Mouse (Mus musculus): ENCODE measurements around the gene Gm47791. TPM values are rescaled to one million over a fixed set of nuclear protein-coding genes. Genes with fewer than 3 reads are reported as not detected.

The Gm47791 gene
- polyA plus RNA-seq, 1 experiment from 2014 or later, result not detected

GRCm38 (mm10) chr1:82801105-82801783 lies 30.2 kb upstream of the Gm47791 start:
- H3K9me3 ChIP-seq, result no peaks in the 10 kb centered on the region
- 76% methylated on average over 12 of the region's 12 CpGs for WGBS
- H3K4me2 ChIP-seq, result no peak overlapping the region
- H3K27ac ChIP-seq, result no peak overlapping the region
- H3K9ac ChIP-seq, result no peak overlapping the region
- no peaks in the 10 kb centered on the region for H3K4me1 ChIP-seq
- no peak overlapping the region for H3K4me3 ChIP-seq
- no peak for ATAC-seq (ENCODE audit: insufficient number of reproducible peaks, insufficient read depth, low FRiP score, low TSS enrichment, low read depth)
- no peaks in the 10 kb centered on the region for H3K36me3 ChIP-seq
- H3K27me3 ChIP-seq, result no peaks in the 10 kb centered on the region

- H3K4me1 ChIP-seq, result no peaks in the 10 kb centered on the region
- H3K9me3 ChIP-seq, result no peaks in the 10 kb centered on the region
- no peak overlapping the region for H3K9ac ChIP-seq
- no peak overlapping the region for H3K27ac ChIP-seq
- 70% methylated on average over 4 of the region's 4 CpGs for WGBS
- no peak for ATAC-seq (ENCODE audit: insufficient number of reproducible peaks, insufficient read depth, low FRiP score, low TSS enrichment, low read depth)
- no peak overlapping the region for H3K4me3 ChIP-seq
- H3K27me3 ChIP-seq, result no peaks in the 10 kb centered on the region
- H3K4me2 ChIP-seq, result no peak overlapping the region
- H3K36me3 ChIP-seq, result no peaks in the 10 kb centered on the region
Observed at GRCm38 (mm10) chr1:82798922-82799321, 27.9 kb upstream of the Gm47791 start.

GRCm38 (mm10) chr1:82798304-82798703 lies 27.3 kb upstream of the Gm47791 start:
- Histone ChIP-seq H3K9me3 (no peaks in the 10 kb centered on the region), H3K27ac (no peak overlapping the region), H3K4me1 (no peaks in the 10 kb centered on the region), H3K9ac (no peak overlapping the region), H3K4me3 (no peak overlapping the region), H3K27me3 (no peaks in the 10 kb centered on the region), H3K36me3 (no peaks in the 10 kb centered on the region), H3K4me2 (no peak overlapping the region)
- WGBS, result 76% methylated on average over 5 of the region's 5 CpGs
- no peak for ATAC-seq (ENCODE audit: insufficient number of reproducible peaks, insufficient read depth, low FRiP score, low TSS enrichment, low read depth)

GRCm38 (mm10) chr1:82797088-82797487 lies 26.0 kb upstream of the Gm47791 start:
- Histone ChIP-seq H3K4me1 (no peaks in the 10 kb centered on the region), H3K27ac (no peak overlapping the region), H3K27me3 (no peaks in the 10 kb centered on the region), H3K4me3 (no peak overlapping the region), H3K9ac (no peak overlapping the region), H3K9me3 (no peaks in the 10 kb centered on the region), H3K4me2 (no peak overlapping the region), H3K36me3 (no peaks in the 10 kb centered on the region)
- 85% methylated on average over 4 of the region's 4 CpGs for WGBS
- no peak for ATAC-seq (ENCODE audit: insufficient number of reproducible peaks, insufficient read depth, low FRiP score, low TSS enrichment, low read depth)

- Histone ChIP-seq H3K9me3 (no peaks in the 10 kb centered on the region), H3K4me2 (no peak overlapping the region), H3K36me3 (no peaks in the 10 kb centered on the region), H3K4me3 (no peak overlapping the region), H3K4me1 (peaks cover 2% of the 10 kb centered on the region; the same call in 1 of the 2 replicates), H3K27me3 (no peaks in the 10 kb centered on the region), H3K27ac (no peak overlapping the region), H3K9ac (no peak overlapping the region)
- ATAC-seq (ENCODE audit: insufficient number of reproducible peaks, insufficient read depth, low FRiP score, low TSS enrichment, low read depth), result no peak
- WGBS, result 72% methylated on average over 18 of the region's 18 CpGs
Observed at GRCm38 (mm10) chr1:82795702-82796443, 24.8 kb upstream of the Gm47791 start.

GRCm38 (mm10) chr1:82795211-82795610 lies 24.2 kb upstream of the Gm47791 start:
- Histone ChIP-seq H3K4me2 (no peak overlapping the region), H3K27me3 (no peaks in the 10 kb centered on the region), H3K4me3 (no peak overlapping the region), H3K36me3 (no peaks in the 10 kb centered on the region), H3K9me3 (no peaks in the 10 kb centered on the region), H3K9ac (no peak overlapping the region), H3K27ac (no peak overlapping the region), H3K4me1 (peaks cover 5% of the 10 kb centered on the region; the same call in 1 of the 2 replicates)
- 65% methylated on average over 2 of the region's 2 CpGs for WGBS
- ATAC-seq (ENCODE audit: insufficient number of reproducible peaks, insufficient read depth, low FRiP score, low TSS enrichment, low read depth), result no peak

GRCm38 (mm10) chr1:82793986-82794385 lies 22.9 kb upstream of the Gm47791 start:
- WGBS, result 49% methylated on average over 4 of the region's 4 CpGs

GRCm38 (mm10) chr1:82793110-82793509 lies 22.1 kb upstream of the Gm47791 start:
- ATAC-seq (ENCODE audit: insufficient number of reproducible peaks, insufficient read depth, low FRiP score, low TSS enrichment, low read depth), result no peak
- Histone ChIP-seq H3K9me3 (no peaks in the 10 kb centered on the region), H3K36me3 (no peaks in the 10 kb centered on the region), H3K27me3 (no peaks in the 10 kb centered on the region), H3K9ac (no peak overlapping the region), H3K4me1 (peaks cover 6% of the 10 kb centered on the region), H3K27ac (no peak overlapping the region), H3K4me3 (no peak overlapping the region), H3K4me2 (no peak overlapping the region)
- 85% methylated on average over 3 of the region's 3 CpGs for WGBS

More at GRCm38 (mm10) chr1:82793986-82794385, 22.9 kb upstream of the Gm47791 start:
- Histone ChIP-seq H3K27me3 (no peaks in the 10 kb centered on the region), H3K4me1 (peaks cover 5% of the 10 kb centered on the region; the same call in 1 of the 2 replicates), H3K9ac (no peak overlapping the region), H3K4me3 (no peak overlapping the region), H3K36me3 (no peaks in the 10 kb centered on the region), H3K27ac (no peak overlapping the region), H3K4me2 (no peak overlapping the region), H3K9me3 (no peaks in the 10 kb centered on the region)
- no peak for ATAC-seq (ENCODE audit: insufficient number of reproducible peaks, insufficient read depth, low FRiP score, low TSS enrichment, low read depth)

- H3K9me3 ChIP-seq, result no peaks in the 10 kb centered on the region
- peaks cover 13% of the 10 kb centered on the region for H3K4me1 ChIP-seq
- no peak overlapping the region for H3K4me3 ChIP-seq
- WGBS, result 92% methylated on average over 6 of the region's 6 CpGs
- no peak overlapping the region for H3K4me2 ChIP-seq
- ATAC-seq (ENCODE audit: insufficient number of reproducible peaks, insufficient read depth, low FRiP score, low TSS enrichment, low read depth), result no peak
- H3K27ac ChIP-seq, result no peak overlapping the region
- no peaks in the 10 kb centered on the region for H3K27me3 ChIP-seq
- H3K36me3 ChIP-seq, result no peaks in the 10 kb centered on the region
- H3K9ac ChIP-seq, result no peak overlapping the region
Observed at GRCm38 (mm10) chr1:82792238-82792637, 21.2 kb upstream of the Gm47791 start.

- Histone ChIP-seq H3K36me3 (no peaks in the 10 kb centered on the region), H3K27ac (no peak overlapping the region), H3K4me3 (no peak overlapping the region), H3K4me1 (peaks cover 13% of the 10 kb centered on the region), H3K9me3 (no peaks in the 10 kb centered on the region), H3K9ac (no peak overlapping the region), H3K4me2 (no peak overlapping the region), H3K27me3 (no peaks in the 10 kb centered on the region)
- ATAC-seq (ENCODE audit: insufficient number of reproducible peaks, insufficient read depth, low FRiP score, low TSS enrichment, low read depth), result no peak
- 60% methylated on average over 11 of the region's 11 CpGs for WGBS
Observed at GRCm38 (mm10) chr1:82791105-82791504, 20.1 kb upstream of the Gm47791 start.

- Histone ChIP-seq H3K9me3 (no peaks in the 10 kb centered on the region), H3K27ac (no peak overlapping the region), H3K4me3 (no peak overlapping the region), H3K4me2 (no peak overlapping the region), H3K9ac (no peak overlapping the region), H3K27me3 (no peaks in the 10 kb centered on the region), H3K4me1 (peaks cover 18% of the 10 kb centered on the region), H3K36me3 (no peaks in the 10 kb centered on the region)
- ATAC-seq (ENCODE audit: insufficient number of reproducible peaks, insufficient read depth, low FRiP score, low TSS enrichment, low read depth), result no peak
- WGBS, result 24% methylated on average over 7 of the region's 7 CpGs
Observed at GRCm38 (mm10) chr1:82788070-82788469, 17.0 kb upstream of the Gm47791 start.

GRCm38 (mm10) chr1:82787414-82787813 lies 16.4 kb upstream of the Gm47791 start:
- ATAC-seq (ENCODE audit: insufficient number of reproducible peaks, insufficient read depth, low FRiP score, low TSS enrichment, low read depth), result 0 out of 2 replicates have a peak, but pooled peaks have one; percentile 29

More at GRCm38 (mm10) chr1:82787414-82787813, 16.4 kb upstream of the Gm47791 start:
- Histone ChIP-seq H3K9me3 (no peaks in the 10 kb centered on the region), H3K27me3 (no peaks in the 10 kb centered on the region), H3K27ac (no peak overlapping the region), H3K4me1 (peaks cover 18% of the 10 kb centered on the region), H3K4me3 (no peak overlapping the region), H3K36me3 (no peaks in the 10 kb centered on the region), H3K9ac (no peak overlapping the region), H3K4me2 (no peak overlapping the region)
- 0% methylated on average over 2 of the region's 2 CpGs for WGBS

All from embryonic facial prominence, embryonic 13.5 days (tissue).